Mouse (Mus musculus) ovary, adult 10 weeks (tissue): ENCODE data around the gene Gtf2h4. TPM values are rescaled to one million over a fixed set of nuclear protein-coding genes. Genes with fewer than 3 reads are reported as not detected.

Experiments
- polyA plus RNA-seq: library from polyadenylated mRNA; stranded (reverse); fragments of 350-450 nt; fragmentation: Illumina TruSeq; extraction: RNeasy Lipid Tissue Mini Kit (QIAGEN cat#74804); gene quantifications from one replicate; pipeline ENCODE4 v1.2.3, GENCODE M21; 2014

Gene Gtf2h4
- polyA plus RNA-seq: 2.4 TPM

GRCm38 (mm10) chr17:35673416-35674035 lies at the start of gene Gtf2h4:
Gene Gtf2h4 (minus strand): TSS chr17:35673739.

DNA sequence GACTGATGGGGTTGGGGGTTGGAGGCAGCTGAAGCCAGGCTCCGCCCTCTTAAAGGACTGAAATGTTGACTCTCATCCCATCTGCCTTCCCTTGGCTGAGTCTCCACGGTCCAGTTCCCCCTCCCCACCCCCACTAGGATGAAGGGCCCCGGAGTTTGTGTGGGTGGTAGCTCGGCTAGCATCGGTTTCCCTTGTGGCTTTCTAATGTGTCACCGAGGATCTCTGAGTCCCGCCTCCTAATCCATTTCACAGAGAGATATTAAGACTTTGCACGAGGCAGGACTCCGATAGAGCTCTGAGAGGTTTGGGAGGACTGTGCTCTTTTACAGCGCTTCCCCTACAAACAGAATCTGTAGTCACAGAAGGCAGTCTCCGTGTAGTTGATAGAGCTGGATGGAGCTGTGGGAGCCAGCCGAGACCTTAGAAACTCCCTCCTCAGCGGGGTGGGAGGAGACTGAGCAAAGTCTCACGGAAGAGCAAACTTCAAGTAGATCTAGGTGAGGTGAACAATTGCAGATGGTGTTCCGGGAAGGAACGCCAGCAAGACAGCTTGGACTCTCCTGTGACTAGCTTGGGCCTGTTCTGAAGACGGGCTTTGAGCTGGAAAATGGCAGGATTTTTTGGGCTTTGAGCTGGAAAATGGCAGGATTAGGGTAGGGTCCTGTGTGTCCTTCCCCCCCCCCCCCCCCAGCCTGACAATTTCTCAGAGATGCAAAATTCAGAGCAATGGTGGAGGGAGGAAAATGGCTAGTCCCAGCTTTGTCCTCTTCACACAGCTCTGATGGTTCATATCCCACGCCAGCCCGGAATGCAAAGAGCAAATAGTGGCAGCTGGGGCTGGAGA lies 31.3 kb upstream of the Gtf2h4 start, which contains the start of gene Ddr1:
TSS of gene Ddr1 (minus strand) at position 1 of the 844 bp plus-strand sequence.

DNA sequence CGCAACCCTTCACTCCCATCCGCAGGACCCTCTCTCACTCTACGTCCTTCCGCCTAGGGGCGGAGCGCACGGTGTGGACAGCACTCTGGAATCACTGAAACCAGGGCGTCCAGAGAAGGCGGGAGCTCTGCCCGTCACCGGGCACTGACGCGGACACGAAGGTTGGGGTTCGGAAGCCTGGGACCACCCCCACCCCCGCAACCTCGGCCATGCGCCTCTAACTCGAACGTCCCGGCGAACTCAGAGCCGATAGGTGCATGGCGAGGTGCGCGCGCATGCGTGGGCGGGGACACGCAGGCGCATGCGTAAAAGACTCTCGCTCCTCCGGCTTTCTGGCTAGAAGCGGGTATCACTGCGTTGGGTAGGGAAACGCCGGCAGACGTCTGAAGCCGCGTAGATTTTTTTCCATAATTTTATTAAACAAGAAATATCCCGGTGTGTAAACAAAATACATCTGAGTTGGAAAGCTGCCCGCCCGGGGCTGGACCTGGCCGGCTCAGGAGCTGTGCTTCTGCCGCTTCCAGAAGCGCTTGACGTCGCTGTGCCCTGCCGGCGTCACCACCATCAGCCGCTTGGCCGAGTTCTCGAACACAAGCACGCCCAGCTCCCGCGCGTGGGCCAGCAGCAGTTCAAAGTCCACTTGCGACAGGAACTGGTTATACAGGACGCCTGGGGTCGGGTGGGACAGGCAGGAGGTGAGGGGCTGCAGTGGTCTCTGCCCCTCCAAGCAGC lies 6.0 kb downstream of the Gtf2h4 start, which contains the start of gene Vars2:
TSS of gene Vars2 (minus strand) at position 259 of the 732 bp plus-strand sequence.

DNA sequence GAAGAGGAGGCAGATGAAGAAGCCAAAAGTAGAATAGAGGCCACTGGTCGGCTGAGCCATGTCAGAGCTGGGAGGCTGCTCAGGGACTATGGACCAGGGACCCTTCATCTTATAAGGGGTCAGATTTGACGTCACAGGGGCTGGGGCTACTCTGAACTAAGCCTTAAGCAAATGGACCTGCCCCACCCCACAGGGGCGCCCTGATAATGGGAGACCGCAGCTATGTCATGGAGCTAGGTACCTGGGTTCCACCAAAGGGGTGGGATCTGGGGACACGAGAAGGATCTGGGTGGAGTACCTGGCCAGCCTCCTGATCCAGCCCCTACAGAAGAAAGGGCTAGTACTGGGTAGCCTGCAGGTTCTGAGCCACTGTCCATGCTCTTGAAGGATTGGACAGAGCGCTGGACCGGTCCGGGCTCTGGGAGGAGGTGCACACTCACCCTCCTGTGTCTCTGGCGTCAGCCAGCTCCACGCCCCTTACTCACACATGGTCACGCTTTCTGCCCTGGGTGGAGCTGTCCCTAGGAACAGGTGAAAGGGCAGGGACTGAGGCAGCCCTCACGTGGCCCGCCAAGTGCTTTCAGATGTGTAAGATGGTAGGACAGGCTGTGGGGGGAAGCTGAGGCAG lies 29.8 kb downstream of the Gtf2h4 start, which contains the start of gene Mucl3:
TSS of gene Mucl3 (minus strand) at position 87 of the 628 bp plus-strand sequence.

GRCm38 (mm10) chr17:35626537-35626936 lies 47.0 kb downstream of the Gtf2h4 start, which contains the start of gene Gm9573:
Gene Gm9573 (minus strand): TSS chr17:35626637.

Other genes starting within 250 kb of the Gtf2h4 start
- gene H2-Q6, start 248.9 kb downstream of the Gtf2h4 start, polyA plus RNA-seq: 3.0 TPM
- gene H2-Q7, start 234.6 kb downstream of the Gtf2h4 start, polyA plus RNA-seq: 2.0 TPM
- 0.80 TPM for gene H2-Q10, start 203.7 kb downstream of the Gtf2h4 start, polyA plus RNA-seq
- 0.46 TPM for gene Pou5f1, start 167.7 kb downstream of the Gtf2h4 start, polyA plus RNA-seq
- gene Tcf19, start 156.9 kb downstream of the Gtf2h4 start, polyA plus RNA-seq: 1.9 TPM
- 0.23 TPM for gene Cchcr1, start 156.6 kb downstream of the Gtf2h4 start, polyA plus RNA-seq
- gene Psors1c2, start 140.5 kb downstream of the Gtf2h4 start, polyA plus RNA-seq: not detected
- gene Cdsn, start 121.6 kb downstream of the Gtf2h4 start, polyA plus RNA-seq: not detected
- gene 2300002M23Rik, start 106.3 kb downstream of the Gtf2h4 start, polyA plus RNA-seq: 0.48 TPM
- not detected for gene Sfta2, start 72.2 kb downstream of the Gtf2h4 start, polyA plus RNA-seq
- gene Gm9573, start 47.1 kb downstream of the Gtf2h4 start, polyA plus RNA-seq: not detected
- 0.17 TPM for gene Mucl3, start 30.0 kb downstream of the Gtf2h4 start, polyA plus RNA-seq
- gene Vars2, start 6.1 kb downstream of the Gtf2h4 start, polyA plus RNA-seq: 0.48 TPM
- 7.1 TPM for gene Ddr1, start 30.9 kb upstream of the Gtf2h4 start, polyA plus RNA-seq
- gene Ier3, start 147.9 kb upstream of the Gtf2h4 start, polyA plus RNA-seq: 7.2 TPM
- gene Flot1, start 149.5 kb upstream of the Gtf2h4 start, polyA plus RNA-seq: 6.8 TPM
- 165 TPM for gene Tubb5, start 164.6 kb upstream of the Gtf2h4 start, polyA plus RNA-seq
- gene Mdc1, start 167.8 kb upstream of the Gtf2h4 start, polyA plus RNA-seq: 27.0 TPM
- gene Nrm, start 187.6 kb upstream of the Gtf2h4 start, polyA plus RNA-seq: 4.5 TPM
- 2.1 TPM for gene Ppp1r18, start 191.9 kb upstream of the Gtf2h4 start, polyA plus RNA-seq
- gene Dhx16, start 206.1 kb upstream of the Gtf2h4 start, polyA plus RNA-seq: 17.6 TPM
- gene 2310061I04Rik, start 223.7 kb upstream of the Gtf2h4 start, polyA plus RNA-seq: 11.3 TPM
- gene Atat1, start 236.3 kb upstream of the Gtf2h4 start, polyA plus RNA-seq: 8.8 TPM
- 14.5 TPM for gene Mrps18b, start 242.7 kb upstream of the Gtf2h4 start, polyA plus RNA-seq
- gene Ppp1r10, start 242.7 kb upstream of the Gtf2h4 start, polyA plus RNA-seq: 47.7 TPM